Mouse (Mus musculus) intestine, embryonic 16.5 days (tissue): ENCODE results near the gene Btbd9. TPM values are rescaled to one million over a fixed set of nuclear protein-coding genes. Genes with fewer than 3 reads are reported as not detected.

Experiments used
- ATAC-seq: fragments of 200-750 bp; cut with Nextera tagmentation; 2 replicates; pipeline ENCODE4 v1.8.0; 2017; ENCODE audit warnings: moderate TSS enrichment, moderate library complexity
- H3K27ac ChIP-seq: fragments of 300-500 bp; sonication (generic); 2 replicates; pipeline ENCODE4 v1.5.1; 2014; ENCODE audit warnings: mild to moderate bottlenecking, low read length
- H3K27me3 ChIP-seq: fragments of 300-500 bp; sonication (generic); replicated peaks from 2 replicates; pipeline ENCODE4 v1.6.1; 2014; ENCODE audit warnings: low read length, control low read depth, mixed read lengths; ENCODE audit not compliant: control insufficient read depth, insufficient read depth
- H3K36me3 ChIP-seq: fragments of 300-500 bp; sonication (generic); 2 replicates; pipeline ENCODE4 v1.6.1; 2014; ENCODE audit warnings: low read length, control low read depth; ENCODE audit not compliant: control insufficient read depth, insufficient read depth
- H3K4me1 ChIP-seq: fragments of 300-500 bp; sonication (generic); 2 replicates; pipeline ENCODE4 v1.6.1; 2014; ENCODE audit warnings: low read length, control low read depth, mixed read lengths; ENCODE audit not compliant: control insufficient read depth, insufficient read depth
- H3K4me2 ChIP-seq: fragments of 300-500 bp; sonication (generic); 2 replicates; pipeline ENCODE4 v1.6.1; 2014; ENCODE audit warnings: low read depth, low read length, control low read depth
- H3K4me3 ChIP-seq: fragments of 300-500 bp; sonication (generic); 2 replicates; pipeline ENCODE4 v1.5.1; 2014; ENCODE audit warnings: mild to moderate bottlenecking, low read length
- H3K9ac ChIP-seq: fragments of 300-500 bp; sonication (generic); 2 replicates; pipeline ENCODE4 v1.6.1; 2014; ENCODE audit warnings: low read depth, low read length
- H3K9me3 ChIP-seq: fragments of 300-500 bp; sonication (generic); 2 replicates; pipeline ENCODE4 v1.6.1; 2016; ENCODE audit warnings: low read length, control low read depth; ENCODE audit not compliant: control insufficient read depth
- WGBS: fragments of 180-500 bp; shearing (Covaris S2); extraction: QIAGEN DNeasy Blood & Tissue Kit; methylation state at CpG from one replicate; pipeline ENCODE4 v1.1.7; 2014; 5-methylcytosine and 5-hydroxymethylcytosine counted together
- polyA plus RNA-seq: library from polyadenylated mRNA; unstranded; fragments of >200 nt; fragmentation: Nextera tagmentation; extraction: Ambion mirVana; gene quantifications from 2 replicates; pipeline ENCODE4 v1.2.1, GENCODE M21; 2015

Gene Btbd9
- polyA plus RNA-seq, 1 experiment from 2014 or later: 51.6 TPM

DNA sequence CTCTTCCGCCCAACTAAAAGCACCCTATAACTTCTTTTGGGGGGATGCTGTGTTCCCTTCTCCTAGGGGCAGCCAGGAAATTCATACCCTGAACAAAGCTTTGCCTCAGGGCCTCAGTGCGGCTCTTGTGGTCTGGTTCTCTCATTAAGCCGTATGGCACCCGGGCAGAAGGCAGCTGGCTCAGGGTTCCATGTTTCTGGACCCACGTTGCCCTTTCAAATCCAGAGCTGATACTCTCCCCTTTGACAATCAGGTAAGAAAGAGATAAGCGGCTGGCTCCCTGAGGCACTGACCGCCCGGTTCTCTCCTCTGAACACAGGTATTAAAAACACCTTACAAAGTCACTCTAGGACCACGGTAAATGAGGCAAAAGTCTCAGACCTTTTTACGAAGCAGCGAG is 29.9 kb upstream of the Btbd9 start:
- Histone ChIP-seq H3K36me3 (peaks cover 11% of the 10 kb centered on the region), H3K4me2 (peak overlapping the region; percentile 3; the same call in 1 of the 2 replicates), H3K27ac (peak overlapping the region; percentile 35; the same call in 1 of the 2 replicates), H3K9me3 (no peaks in the 10 kb centered on the region), H3K4me3 (0 out of 2 replicates have a peak overlapping the region, but pooled peaks have one; percentile 9), H3K9ac (no peak overlapping the region), H3K4me1 (peaks cover 34% of the 10 kb centered on the region), H3K27me3 (no peaks in the 10 kb centered on the region)
- ATAC-seq: 0 out of 2 replicates have a peak, but pooled peaks have one; percentile 15
- 82% methylated on average over 11 of the region's 11 CpGs for WGBS

DNA sequence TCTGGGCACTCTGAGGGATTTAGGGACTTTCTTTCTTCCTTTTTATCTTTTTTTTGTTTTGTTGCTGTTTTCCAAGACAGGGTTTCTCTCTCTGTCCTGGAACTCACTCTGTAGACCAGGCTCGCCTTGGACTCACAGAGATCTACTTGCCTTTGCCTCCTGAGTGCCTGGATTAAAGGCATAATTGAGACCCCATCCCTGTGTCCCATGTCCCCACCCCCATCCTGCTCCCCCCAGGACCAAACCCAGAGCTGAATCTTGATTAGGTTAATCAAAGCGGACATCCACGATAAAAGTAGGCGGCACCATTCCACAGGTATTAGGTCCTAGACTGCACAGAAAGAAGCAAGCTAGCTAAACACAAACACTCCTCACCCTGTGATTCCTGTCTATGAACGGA is 28.7 kb upstream of the Btbd9 start:
- WGBS: 88% methylated on average over 5 of the region's 5 CpGs
- peaks cover 26% of the 10 kb centered on the region for H3K4me1 ChIP-seq
- no peak overlapping the region for H3K4me2 ChIP-seq
- no peaks in the 10 kb centered on the region for H3K27me3 ChIP-seq
- no peak overlapping the region for H3K9ac ChIP-seq
- H3K27ac ChIP-seq: no peak overlapping the region
- H3K4me3 ChIP-seq: no peak overlapping the region
- no peak for ATAC-seq
- H3K36me3 ChIP-seq: peaks cover 11% of the 10 kb centered on the region
- H3K9me3 ChIP-seq: no peaks in the 10 kb centered on the region

DNA sequence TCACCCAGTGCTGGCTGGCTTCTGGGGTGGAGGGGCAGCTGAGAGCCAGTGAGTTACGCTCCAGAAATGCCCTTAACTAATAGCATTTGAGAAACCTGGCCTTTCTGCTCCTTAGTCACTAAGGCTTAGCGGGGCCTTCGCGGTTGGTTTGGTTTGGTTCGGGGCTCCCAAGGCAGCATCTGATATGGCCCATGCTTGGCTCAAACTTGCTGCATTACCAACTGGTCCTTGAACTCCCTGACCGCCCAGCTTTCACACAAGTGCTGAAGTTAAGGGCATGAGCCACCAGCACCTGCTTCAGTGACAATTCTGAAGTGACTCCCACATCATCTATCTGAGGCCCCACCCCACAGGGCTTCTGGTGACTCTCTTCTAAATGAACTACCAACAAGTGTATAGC is 28.0 kb upstream of the Btbd9 start:
- no peak for ATAC-seq
- 97% methylated on average over 6 of the region's 6 CpGs for WGBS

DNA sequence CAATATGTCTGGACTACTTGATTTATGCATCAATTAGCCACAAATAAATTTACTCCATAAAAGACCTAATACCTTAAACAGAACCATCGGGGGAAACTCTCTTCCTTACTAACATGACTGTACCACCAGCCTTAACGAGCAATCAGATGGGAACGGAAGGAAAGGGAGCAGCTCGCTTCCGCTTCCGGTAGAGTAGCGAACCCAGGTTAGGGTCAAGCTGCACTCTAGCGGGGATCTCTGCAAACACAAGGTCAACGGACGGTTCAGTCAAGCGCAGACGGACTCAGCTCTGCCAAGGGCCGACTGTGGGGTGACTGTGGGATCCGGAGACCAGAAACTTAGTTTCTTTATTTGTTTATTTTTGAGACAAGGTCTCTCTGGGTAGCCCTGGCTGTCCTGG is 25.9 kb upstream of the Btbd9 start:
- Histone ChIP-seq H3K9me3 (0 out of 2 replicates have a peak, but pooled peaks cover under 1% of the 10 kb centered on the region), H3K27ac (no peak overlapping the region), H3K36me3 (peaks cover 22% of the 10 kb centered on the region), H3K27me3 (no peaks in the 10 kb centered on the region), H3K4me3 (no peak overlapping the region), H3K4me1 (peaks cover 3% of the 10 kb centered on the region; the same call in 1 of the 2 replicates), H3K4me2 (no peak overlapping the region), H3K9ac (no peak overlapping the region)
- ATAC-seq: no peak
- WGBS: 87% methylated on average over 14 of the region's 14 CpGs

More for the DNA sequence above, 28.0 kb upstream of the Btbd9 start:
- Histone ChIP-seq H3K4me2 (no peak overlapping the region), H3K9me3 (no peaks in the 10 kb centered on the region), H3K9ac (no peak overlapping the region), H3K4me1 (peaks cover 20% of the 10 kb centered on the region), H3K4me3 (no peak overlapping the region), H3K36me3 (peaks cover 11% of the 10 kb centered on the region), H3K27ac (no peak overlapping the region), H3K27me3 (no peaks in the 10 kb centered on the region)

DNA sequence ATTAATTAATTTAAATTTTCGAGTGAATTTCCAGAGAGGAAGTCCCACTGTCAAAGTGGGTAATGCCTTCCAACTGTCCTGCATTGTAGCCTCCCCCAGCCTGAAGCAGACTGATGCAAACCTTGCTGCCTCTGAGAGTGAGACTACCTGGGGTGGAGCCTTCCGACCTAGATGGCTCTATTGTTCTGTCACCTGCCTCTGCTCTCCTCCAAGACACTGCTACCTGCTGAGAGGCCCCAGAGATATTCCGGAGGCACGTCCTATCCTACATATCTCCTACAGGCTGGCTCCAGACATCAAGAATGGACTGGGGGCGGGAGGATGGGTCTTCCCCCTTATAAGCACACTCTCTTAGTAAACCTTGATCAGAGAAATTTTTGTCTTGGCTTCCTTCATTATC is 22.0 kb upstream of the Btbd9 start:
- Histone ChIP-seq H3K9me3 (0 out of 2 replicates have a peak, but pooled peaks cover 2% of the 10 kb centered on the region), H3K9ac (no peak overlapping the region), H3K4me3 (no peak overlapping the region), H3K36me3 (peaks cover 28% of the 10 kb centered on the region), H3K27ac (no peak overlapping the region), H3K4me2 (no peak overlapping the region), H3K27me3 (no peaks in the 10 kb centered on the region), H3K4me1 (no peaks in the 10 kb centered on the region)
- 86% methylated on average over 5 of the region's 5 CpGs for WGBS
- ATAC-seq: no peak

DNA sequence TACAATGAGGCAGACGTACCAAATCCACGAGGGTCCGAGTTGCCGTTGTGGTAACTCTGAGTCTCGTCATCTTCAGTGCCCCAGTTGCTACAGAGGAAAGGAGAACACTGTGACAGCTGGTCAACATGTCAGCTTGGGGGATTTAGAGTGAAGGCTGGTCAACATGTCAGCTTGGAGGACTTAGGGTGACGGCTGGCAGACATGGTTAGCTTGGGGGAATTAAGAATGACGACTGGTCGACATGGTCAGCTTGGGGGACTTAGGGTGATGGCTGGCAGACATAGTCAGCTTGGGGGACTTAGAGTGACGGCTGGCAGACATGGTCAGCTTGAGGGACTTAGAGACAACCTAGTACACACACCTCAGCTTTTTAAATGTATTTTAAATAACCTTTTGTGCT is 21.5 kb upstream of the Btbd9 start:
- no peak overlapping the region for H3K4me2 ChIP-seq
- no peak overlapping the region for H3K9ac ChIP-seq
- no peak overlapping the region for H3K4me3 ChIP-seq
- H3K9me3 ChIP-seq: 0 out of 2 replicates have a peak, but pooled peaks cover 2% of the 10 kb centered on the region
- H3K27me3 ChIP-seq: no peaks in the 10 kb centered on the region
- peaks cover 28% of the 10 kb centered on the region for H3K36me3 ChIP-seq
- no peaks in the 10 kb centered on the region for H3K4me1 ChIP-seq
- no peak overlapping the region for H3K27ac ChIP-seq
- ATAC-seq: no peak
- WGBS: 96% methylated on average over 9 of the region's 9 CpGs

DNA sequence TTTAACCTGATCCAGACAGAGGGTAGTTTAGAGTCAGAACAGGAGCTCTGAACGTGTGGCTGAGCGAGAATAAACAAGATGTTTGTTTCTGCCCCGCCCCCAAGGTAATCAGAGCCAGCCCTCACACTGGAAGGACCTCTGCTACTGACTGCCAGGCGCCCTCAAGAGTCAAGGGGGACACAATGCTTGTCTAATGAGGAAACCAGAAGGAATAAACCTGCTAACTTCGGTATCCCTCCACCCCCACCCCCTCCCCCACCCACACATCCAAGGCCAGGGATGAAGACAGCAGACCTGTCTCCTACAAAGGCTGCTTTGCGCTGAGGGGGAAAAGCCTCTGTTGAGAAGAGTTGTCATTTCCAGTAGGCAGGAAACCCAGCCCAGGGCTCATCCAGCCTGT is 18.6 kb upstream of the Btbd9 start:
- no peak overlapping the region for H3K4me2 ChIP-seq
- H3K9ac ChIP-seq: no peak overlapping the region
- no peak overlapping the region for H3K27ac ChIP-seq
- no peak overlapping the region for H3K4me3 ChIP-seq
- no peaks in the 10 kb centered on the region for H3K4me1 ChIP-seq
- 0 out of 2 replicates have a peak, but pooled peaks cover 2% of the 10 kb centered on the region for H3K9me3 ChIP-seq
- ATAC-seq: no peak
- WGBS: 55% methylated on average over 6 of the region's 6 CpGs
- H3K36me3 ChIP-seq: peaks cover 24% of the 10 kb centered on the region
- no peaks in the 10 kb centered on the region for H3K27me3 ChIP-seq

DNA sequence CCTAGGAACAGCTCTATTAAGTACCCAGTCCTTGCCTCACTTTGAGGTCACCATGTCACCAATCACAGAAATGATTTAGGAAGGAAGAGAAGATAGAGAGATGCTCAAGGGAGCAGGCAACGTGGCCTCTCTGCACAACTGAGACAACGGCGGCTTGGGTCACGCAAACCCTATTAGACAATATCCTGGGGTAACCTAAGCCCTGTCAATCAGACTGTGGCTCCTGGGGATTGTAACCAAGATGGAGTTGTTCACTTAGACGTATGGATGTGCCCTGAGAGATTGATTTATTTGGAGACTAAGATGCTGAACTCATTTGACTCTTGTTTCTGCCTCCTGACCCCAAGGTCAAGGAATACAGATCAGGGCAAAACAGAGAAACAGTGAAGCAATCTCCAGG is 18.1 kb upstream of the Btbd9 start:
- Histone ChIP-seq H3K36me3 (peaks cover 24% of the 10 kb centered on the region), H3K27ac (no peak overlapping the region), H3K9ac (no peak overlapping the region), H3K4me3 (no peak overlapping the region), H3K4me1 (no peaks in the 10 kb centered on the region), H3K27me3 (no peaks in the 10 kb centered on the region), H3K4me2 (no peak overlapping the region), H3K9me3 (0 out of 2 replicates have a peak, but pooled peaks cover 2% of the 10 kb centered on the region)
- WGBS: 65% methylated on average over 5 of the region's 5 CpGs
- no peak for ATAC-seq

DNA sequence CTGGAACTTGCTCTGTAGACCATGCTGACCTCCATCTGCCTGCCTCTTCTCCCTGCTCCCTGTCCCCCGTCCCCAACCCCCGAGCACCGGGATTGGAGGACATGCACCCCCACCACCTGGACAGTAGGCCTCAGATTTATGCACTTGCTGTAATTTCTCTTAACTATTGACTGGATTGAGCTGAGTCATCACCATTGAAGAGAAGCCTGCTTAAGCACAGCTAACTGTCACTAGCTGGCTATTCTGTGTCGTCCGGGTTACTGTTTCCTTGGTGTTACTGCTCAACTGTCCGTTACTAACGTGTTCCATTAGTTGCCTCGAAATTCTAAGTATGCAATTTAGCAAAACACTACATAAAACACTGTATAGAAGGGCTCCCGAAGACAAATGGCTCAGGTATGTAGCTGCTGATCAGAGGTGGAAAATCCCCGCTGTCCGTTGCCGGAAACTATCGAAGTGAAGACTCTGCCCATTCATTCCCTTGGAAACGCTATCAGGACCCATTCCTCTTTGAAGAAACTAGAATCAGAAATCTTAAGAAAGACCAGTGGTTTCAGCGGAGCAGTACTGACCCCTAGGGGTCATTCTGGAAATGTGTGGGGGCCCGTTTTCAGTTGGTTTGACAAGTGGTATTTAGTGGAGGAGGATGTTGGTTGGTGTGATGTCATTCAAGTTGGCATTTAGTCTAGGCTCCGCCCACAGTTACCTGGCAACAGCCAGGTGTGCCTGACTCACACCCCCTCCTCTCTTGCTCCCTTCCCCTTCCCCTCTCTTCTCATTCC is 14.3 kb upstream of the Btbd9 start:
- no peak overlapping the region for H3K9ac ChIP-seq
- H3K27me3 ChIP-seq: no peaks in the 10 kb centered on the region
- H3K4me3 ChIP-seq: no peak overlapping the region
- no peaks in the 10 kb centered on the region for H3K4me1 ChIP-seq
- WGBS: 52% methylated on average over 17 of the region's 17 CpGs
- H3K36me3 ChIP-seq: peaks cover 7% of the 10 kb centered on the region; the same call in 1 of the 2 replicates
- no peaks in the 10 kb centered on the region for H3K9me3 ChIP-seq
- peak; percentile 18; the same call in 1 of the 2 replicates for ATAC-seq
- H3K27ac ChIP-seq: no peak overlapping the region
- H3K4me2 ChIP-seq: no peak overlapping the region
